Mouse (Mus musculus) left cerebral cortex, adult 2 months (tissue): ENCODE measurements around the gene Maco1. TPM values are rescaled to one million over a fixed set of nuclear protein-coding genes. Genes with fewer than 3 reads are reported as not detected.

ENCODE experiments used
- DNase-seq, 2 experiments: peaks; one replicate each; pipeline ENCODE4 v3.0.0; 2021 to 2022; ENCODE audit warnings: low spot score in 2 of 2, mixed read lengths in 1 of 2; ENCODE audit errors: extremely low spot score in 1 of 2
- H3K27ac ChIP-seq: fragments of 200-600 bp; 2 replicates; pipeline ENCODE4 v1.8.1; 2022
- H3K4me3 ChIP-seq: fragments of 200-600 bp; 2 replicates; pipeline ENCODE4 v1.8.1; 2022
- CTCF ChIP-seq: fragments of 200-600 bp; IDR thresholded peaks from 2 replicates; pipeline ENCODE4 v1.8.1; 2022; ENCODE audit warnings: antibody characterized with exemption, mild to moderate bottlenecking, moderate library complexity
- intact Hi-C: fragments of 180-260 bp; cut with DNase I; formaldehyde crosslinking; loops from one replicate; pipeline ENCODE4 v1.15.1; 2025
- total RNA-seq, 2 experiments: library from RNA; stranded (reverse); gene quantifications; 2 replicates each; pipeline ENCODE4 v1.2.3; 2021

Gene Maco1
- total RNA-seq, 2 experiments from 2014 or later: 52.4 to 54.2 TPM

GRCm38 (mm10) chr4:134869815-134870375 lies 16.8 kb upstream of the Maco1 start:
- DNase-seq: no peak
- intact Hi-C loops: no loop called here
- Histone ChIP-seq H3K4me3 (no peak overlapping the region), H3K27ac (no peak overlapping the region)
- TF ChIP-seq CTCF: no peak

GRCm38 (mm10) chr4:134869068-134869730 lies 16.1 kb upstream of the Maco1 start:
- no peak for TF ChIP-seq CTCF
- no peak overlapping the region for H3K27ac ChIP-seq
- intact Hi-C loops: no loop called here
- no peak overlapping the region for H3K4me3 ChIP-seq
- no peak for DNase-seq

GRCm38 (mm10) chr4:134868490-134868889 lies 15.3 kb upstream of the Maco1 start:
- no peak for DNase-seq
- no peak for TF ChIP-seq CTCF
- intact Hi-C loops: no loop called here
- Histone ChIP-seq H3K4me3 (no peak overlapping the region), H3K27ac (no peak overlapping the region)

- H3K4me3 ChIP-seq: no peak overlapping the region
- DNase-seq: no peak
- H3K27ac ChIP-seq: no peak overlapping the region
- no peak for TF ChIP-seq CTCF
- intact Hi-C loops: no loop called here
Observed at GRCm38 (mm10) chr4:134868065-134868464, 14.9 kb upstream of the Maco1 start.

- no peak for TF ChIP-seq CTCF
- Histone ChIP-seq H3K4me3 (no peak overlapping the region), H3K27ac (no peak overlapping the region)
- no peak for DNase-seq
- intact Hi-C loops: no loop called here
Observed at GRCm38 (mm10) chr4:134867661-134868060, 14.5 kb upstream of the Maco1 start.

GRCm38 (mm10) chr4:134867213-134867612 lies 14.1 kb upstream of the Maco1 start:
- DNase-seq: no peak
- Histone ChIP-seq H3K4me3 (no peak overlapping the region), H3K27ac (no peak overlapping the region)
- no peak for TF ChIP-seq CTCF
- intact Hi-C loops: no loop called here

- H3K4me3 ChIP-seq: no peak overlapping the region
- H3K27ac ChIP-seq: no peak overlapping the region
- TF ChIP-seq CTCF: no peak
- intact Hi-C loops: no loop called here
- no peak for DNase-seq
Observed at GRCm38 (mm10) chr4:134865789-134866188, 12.6 kb upstream of the Maco1 start.

GRCm38 (mm10) chr4:134865340-134865739 lies 12.2 kb upstream of the Maco1 start:
- Histone ChIP-seq H3K4me3 (no peak overlapping the region), H3K27ac (no peak overlapping the region)
- intact Hi-C loops: no loop called here
- no peak for DNase-seq
- no peak for TF ChIP-seq CTCF

GRCm38 (mm10) chr4:134863937-134864729 lies 11.0 kb upstream of the Maco1 start, which contains the start of gene Rhd:
Gene Rhd, plus strand, starts transcription at chr4:134864536.
- no peak for TF ChIP-seq CTCF

GRCm38 (mm10) chr4:134862996-134863395 lies 9.9 kb upstream of the Maco1 start:
- no peak for DNase-seq
- no peak overlapping the region for H3K4me3 ChIP-seq
- H3K27ac ChIP-seq: no peak overlapping the region
- intact Hi-C loops: no loop called here
- TF ChIP-seq CTCF: no peak

More at GRCm38 (mm10) chr4:134863937-134864729, 11.0 kb upstream of the Maco1 start, which contains the start of gene Rhd:
- DNase-seq: no peak
- H3K27ac ChIP-seq: no peak within 1 kb of the TSS
- H3K4me3 ChIP-seq: no peak within 1 kb of the TSS
- intact Hi-C loops: no loop called here

- TF ChIP-seq CTCF: no peak
- intact Hi-C loops: no loop called here
- Histone ChIP-seq H3K4me3 (no peak overlapping the region), H3K27ac (no peak overlapping the region)
- no peak for DNase-seq
Observed at GRCm38 (mm10) chr4:134861884-134862283, 8.7 kb upstream of the Maco1 start.

- no peak for DNase-seq
- intact Hi-C loops: no loop called here
- TF ChIP-seq CTCF: no peak
- Histone ChIP-seq H3K27ac (no peak overlapping the region), H3K4me3 (no peak overlapping the region)
Observed at GRCm38 (mm10) chr4:134858494-134858893, 5.3 kb upstream of the Maco1 start.
